Mouse (Mus musculus) ovary, postnatal 10 days (tissue): ENCODE data around the gene Cpsf6.

Experiments used
- DNase-seq: peaks from one replicate; pipeline ENCODE4 v3.0.0; 2022; ENCODE audit warnings: low spot score

The Cpsf6 gene

GRCm38 (mm10) chr10:117379908-117380307, at the start of gene Cpsf6:
Cpsf6 (minus strand) TSS chr10:117380015.
- DNase-seq = no peak

GRCm38 (mm10) chr10:117426615-117426969, 46.8 kb upstream of the Cpsf6 start:
- DNase-seq = no peak

GRCm38 (mm10) chr10:117425907-117426614, 46.2 kb upstream of the Cpsf6 start:
- DNase-seq = no peak

- no peak for DNase-seq
Observed at GRCm38 (mm10) chr10:117425013-117425412, 45.2 kb upstream of the Cpsf6 start.

GRCm38 (mm10) chr10:117424146-117424905, 44.5 kb upstream of the Cpsf6 start:
- DNase-seq = no peak

- DNase-seq = no peak
Observed at GRCm38 (mm10) chr10:117423025-117424002, 43.5 kb upstream of the Cpsf6 start.

- no peak for DNase-seq
Observed at GRCm38 (mm10) chr10:117422174-117422808, 42.5 kb upstream of the Cpsf6 start.

GRCm38 (mm10) chr10:117421283-117422107, 41.7 kb upstream of the Cpsf6 start:
- DNase-seq = no peak

GRCm38 (mm10) chr10:117420502-117421282, 40.9 kb upstream of the Cpsf6 start:
- DNase-seq = no peak

GRCm38 (mm10) chr10:117419577-117420290, 39.9 kb upstream of the Cpsf6 start:
- DNase-seq = no peak

- no peak for DNase-seq
Observed at GRCm38 (mm10) chr10:117418668-117419237, 38.9 kb upstream of the Cpsf6 start.

GRCm38 (mm10) chr10:117417772-117418667, 38.2 kb upstream of the Cpsf6 start:
- DNase-seq = no peak

- no peak for DNase-seq
Observed at GRCm38 (mm10) chr10:117417470-117417767, 37.6 kb upstream of the Cpsf6 start.

- no peak for DNase-seq
Observed at GRCm38 (mm10) chr10:117416636-117417469, 37.0 kb upstream of the Cpsf6 start.

GRCm38 (mm10) chr10:117416095-117416494, 36.3 kb upstream of the Cpsf6 start:
- DNase-seq = no peak

GRCm38 (mm10) chr10:117415364-117416057, 35.7 kb upstream of the Cpsf6 start:
- no peak for DNase-seq

- DNase-seq = no peak
Observed at GRCm38 (mm10) chr10:117414726-117415125, 34.9 kb upstream of the Cpsf6 start.
